Comparison of ENCODE assay signal across 22 mouse cellular contexts in the genomic region with DNA sequence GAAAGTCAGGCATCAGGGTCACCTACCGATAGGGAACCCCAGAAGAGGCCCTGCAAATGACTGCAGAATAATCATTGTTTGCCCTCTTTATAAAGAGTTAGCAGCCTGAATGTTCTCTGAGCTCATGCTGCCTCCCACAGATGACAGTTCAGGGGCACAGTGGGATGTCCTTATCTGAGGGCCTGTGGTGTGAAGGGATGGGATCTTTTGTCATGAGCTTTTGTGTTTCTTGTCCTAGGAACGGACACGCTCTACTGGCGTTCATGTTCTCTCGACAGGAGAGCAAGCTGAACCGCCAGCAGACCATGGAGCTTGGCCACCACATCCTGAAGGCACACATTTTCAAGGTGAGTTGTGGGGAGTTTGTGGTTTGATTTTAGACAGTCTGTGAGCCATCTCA.
"Had no signal": no experiment of that assay in that cellular context is flagged by ENCODE, and none has a peak within 500 bp of the region (broad histone marks: within the 10 kb centered on the region; RNA-seq: fewer than 3 reads in every experiment).

No protein-coding gene starts in this region.

- H3K9ac ChIP-seq: intestine, embryonic 15.5 days; limb, embryonic 12.5 days; limb, embryonic 15.5 days; liver, embryonic 14.5 days; liver, postnatal 0 days; lung, embryonic 14.5 days; neural tube, embryonic 12.5 days; neural tube, embryonic 15.5 days had no signal

- DNase-seq: kidney, adult 11 months; left cerebral cortex, postnatal 4 days; liver, postnatal 0 days; lung, embryonic 14.5 days; midbrain, embryonic 14.5 days; right cerebral cortex, postnatal 14 days; right cerebral cortex, postnatal 4 days; thymus, adult 2 months; thymus, postnatal 14 days; thymus, postnatal 4 days had no signal

- ATAC-seq: intestine, embryonic 15.5 days; liver, postnatal 0 days; lung, postnatal 0 days had no signal

- H3K9me3 ChIP-seq: intestine, embryonic 15.5 days; limb, embryonic 12.5 days; limb, embryonic 15.5 days; megakaryocyte, embryonic 14.5 days; neural tube, embryonic 12.5 days; neural tube, embryonic 15.5 days had no signal

- H3K4me3 ChIP-seq: intestine, embryonic 15.5 days; limb, embryonic 12.5 days; limb, embryonic 15.5 days; megakaryocyte, embryonic 14.5 days; neural tube, embryonic 12.5 days; neural tube, embryonic 15.5 days had no signal

- H3K27me3 ChIP-seq: intestine, embryonic 15.5 days; limb, embryonic 12.5 days; limb, embryonic 15.5 days; megakaryocyte, embryonic 14.5 days; neural tube, embryonic 12.5 days; neural tube, embryonic 15.5 days had no signal

- H3K4me1 ChIP-seq: intestine, embryonic 15.5 days had no signal

- H3K4me2 ChIP-seq: intestine, embryonic 15.5 days; limb, embryonic 12.5 days; limb, embryonic 15.5 days; liver, embryonic 11.5 days; lung, embryonic 14.5 days; midbrain, embryonic 11.5 days; neural tube, embryonic 12.5 days; neural tube, embryonic 15.5 days had no signal

- H3K27ac ChIP-seq: intestine, embryonic 15.5 days; limb, embryonic 12.5 days; limb, embryonic 15.5 days; liver, embryonic 14.5 days; macrophage; neural tube, embryonic 12.5 days; neural tube, embryonic 15.5 days; stomach, postnatal 0 days had no signal

- H3K36me3 ChIP-seq: neural tube, embryonic 15.5 days had no signal
